Mouse (Mus musculus) intestine, postnatal 0 days (tissue): ENCODE measurements around the gene Nutf2-ps1. TPM values are rescaled to one million over a fixed set of nuclear protein-coding genes. Genes with fewer than 3 reads are reported as not detected.
"Not testable (repeated sequence)": the region's sequence is repeated elsewhere in the genome, so short reads cannot be mapped to it uniquely, and the experiment has no call there.

Experiments used
- ATAC-seq: fragments of 200-750 bp; cut with Nextera tagmentation; 2 replicates; pipeline ENCODE4 v1.8.0; 2017; ENCODE audit warnings: mild to moderate bottlenecking, moderate TSS enrichment, moderate library complexity
- H3K27ac ChIP-seq: fragments of 300-500 bp; sonication (generic); 2 replicates; pipeline ENCODE4 v1.5.1; 2014; ENCODE audit warnings: mild to moderate bottlenecking, low read depth, low read length, moderate library complexity
- H3K27me3 ChIP-seq: fragments of 300-500 bp; sonication (generic); replicated peaks from 2 replicates; pipeline ENCODE4 v1.6.1; 2014; ENCODE audit warnings: low read length, mixed read lengths; ENCODE audit not compliant: control insufficient read depth, insufficient read depth
- H3K36me3 ChIP-seq: fragments of 300-500 bp; sonication (generic); 2 replicates; pipeline ENCODE4 v1.6.1; 2014; ENCODE audit warnings: mild to moderate bottlenecking, moderate library complexity; ENCODE audit not compliant: control insufficient read depth, insufficient read depth
- H3K4me1 ChIP-seq: fragments of 300-500 bp; sonication (generic); replicated peaks from 2 replicates; pipeline ENCODE4 v1.6.1; 2014; ENCODE audit warnings: antibody characterized with exemption, low read length, mixed read lengths; ENCODE audit not compliant: control insufficient read depth, insufficient read depth
- H3K4me2 ChIP-seq: fragments of 300-500 bp; sonication (generic); replicated peaks from 2 replicates; pipeline ENCODE4 v1.6.1; 2014; ENCODE audit warnings: low read depth, mild to moderate bottlenecking, moderate library complexity
- H3K4me3 ChIP-seq: fragments of 300-500 bp; sonication (generic); 2 replicates; pipeline ENCODE4 v1.5.1; 2014; ENCODE audit warnings: low read depth, low read length
- H3K9ac ChIP-seq: fragments of 300-500 bp; sonication (generic); 2 replicates; pipeline ENCODE4 v1.6.1; 2014; ENCODE audit warnings: mild to moderate bottlenecking, low read depth, low read length
- H3K9me3 ChIP-seq: fragments of 300-500 bp; sonication (generic); 2 replicates; pipeline ENCODE4 v1.6.1; 2016; ENCODE audit warnings: mixed run types; ENCODE audit not compliant: control insufficient read depth
- CTCF ChIP-seq: sonication (generic); IDR thresholded peaks from 2 replicates; pipeline ENCODE4 v1.5.1; 2016; ENCODE audit warnings: low read depth, mild to moderate bottlenecking, control low read depth, antibody characterized with exemption, moderate library complexity
- WGBS: fragments of 180-500 bp; shearing (Covaris S2); extraction: QIAGEN DNeasy Blood & Tissue Kit; methylation state at CpG from one replicate; pipeline ENCODE4 v1.1.7; 2014; 5-methylcytosine and 5-hydroxymethylcytosine counted together
- polyA plus RNA-seq: library from polyadenylated mRNA; unstranded; fragments of >200 nt; fragmentation: Nextera tagmentation; extraction: Ambion mirVana; gene quantifications from 2 replicates; pipeline ENCODE4 v1.2.1, GENCODE M21; 2015

Gene Nutf2-ps1
- polyA plus RNA-seq, result 105 and 125 TPM in 2 replicates

- not testable (repeated sequence) for H3K4me2 ChIP-seq, H3K36me3 ChIP-seq, H3K4me1 ChIP-seq, H3K27ac ChIP-seq, ATAC-seq, H3K9ac ChIP-seq, H3K4me3 ChIP-seq, H3K27me3 ChIP-seq
- WGBS, result 98% methylated on average over 7 of the region's 7 CpGs
- H3K9me3 ChIP-seq, result peaks cover 16% of the 10 kb centered on the region
Measured at GRCm38 (mm10) chr19:53588968-53589367, at the start of gene Nutf2-ps1. Nutf2-ps1 (minus strand) TSS chr19:53589068.

GRCm38 (mm10) chr19:53638041-53638440 is 49.2 kb upstream of the Nutf2-ps1 start:
- no peak for ATAC-seq
- 91% methylated on average over 2 of the region's 2 CpGs for WGBS
- Histone ChIP-seq H3K36me3 (peaks cover 68% of the 10 kb centered on the region), H3K27ac (no peak overlapping the region), H3K4me2 (no peak overlapping the region), H3K9me3 (no peaks in the 10 kb centered on the region), H3K4me1 (no peaks in the 10 kb centered on the region; the same call in 1 of the 2 replicates), H3K4me3 (no peak overlapping the region), H3K9ac (no peak overlapping the region), H3K27me3 (no peaks in the 10 kb centered on the region)
- peak; percentile 58 for TF ChIP-seq CTCF

- Histone ChIP-seq H3K4me3 (no peak overlapping the region), H3K4me1 (no peaks in the 10 kb centered on the region), H3K4me2 (no peak overlapping the region), H3K27ac (no peak overlapping the region), H3K36me3 (peaks cover 61% of the 10 kb centered on the region), H3K9me3 (no peaks in the 10 kb centered on the region), H3K9ac (no peak overlapping the region), H3K27me3 (no peaks in the 10 kb centered on the region)
- ATAC-seq, result no peak
- 88% methylated on average over 13 of the region's 13 CpGs for WGBS
- no peak for TF ChIP-seq CTCF
Measured at GRCm38 (mm10) chr19:53621681-53622080, 32.8 kb upstream of the Nutf2-ps1 start.

- no peak for ATAC-seq
- Histone ChIP-seq H3K27ac (no peak overlapping the region), H3K4me2 (no peak overlapping the region), H3K4me1 (no peaks in the 10 kb centered on the region), H3K4me3 (no peak overlapping the region), H3K27me3 (no peaks in the 10 kb centered on the region), H3K36me3 (peaks cover 15% of the 10 kb centered on the region; the same call in 1 of the 2 replicates), H3K9ac (no peak overlapping the region), H3K9me3 (no peaks in the 10 kb centered on the region)
- TF ChIP-seq CTCF, result no peak
- WGBS, result 87% methylated on average over 6 of the region's 6 CpGs
Measured at GRCm38 (mm10) chr19:53608921-53609320, 20.1 kb upstream of the Nutf2-ps1 start.

- H3K27ac ChIP-seq, result no peak overlapping the region
- 1% methylated on average over 11 of the region's 11 CpGs for WGBS
Measured at GRCm38 (mm10) chr19:53601363-53601655, 12.4 kb upstream of the Nutf2-ps1 start.

GRCm38 (mm10) chr19:53600549-53601362 is 11.9 kb upstream of the Nutf2-ps1 start:
- Histone ChIP-seq H3K4me2 (peak overlapping the region; percentile 96), H3K27me3 (no peaks in the 10 kb centered on the region), H3K4me1 (peaks cover 5% of the 10 kb centered on the region; the same call in 1 of the 2 replicates), H3K9ac (peak overlapping the region; percentile 96), H3K36me3 (0 out of 2 replicates have a peak, but pooled peaks cover 2% of the 10 kb centered on the region), H3K9me3 (no peaks in the 10 kb centered on the region), H3K27ac (peak overlapping the region; percentile 91), H3K4me3 (peak overlapping the region; percentile 98)
- under 1% methylated on average over 55 of the region's 82 CpGs for WGBS
- peak; percentile 61 for ATAC-seq
- no peak for TF ChIP-seq CTCF

More at GRCm38 (mm10) chr19:53601363-53601655, 12.4 kb upstream of the Nutf2-ps1 start:
- no peak for ATAC-seq
- TF ChIP-seq CTCF, result no peak
- no peaks in the 10 kb centered on the region for H3K27me3 ChIP-seq
- H3K4me2 ChIP-seq, result peak overlapping the region; percentile 96
- 0 out of 2 replicates have a peak, but pooled peaks cover 3% of the 10 kb centered on the region for H3K36me3 ChIP-seq
- H3K4me3 ChIP-seq, result peak overlapping the region; percentile 98
- H3K9me3 ChIP-seq, result no peaks in the 10 kb centered on the region
- H3K4me1 ChIP-seq, result peaks cover 5% of the 10 kb centered on the region; the same call in 1 of the 2 replicates
- H3K9ac ChIP-seq, result peak overlapping the region; percentile 96
